Mouse (Mus musculus) brain, embryonic 14.5 days (tissue): Measurements from ENCODE around the gene Upk1b.

Source experiments
- CTCF ChIP-seq: fragments of 200-500 bp; IDR thresholded peaks from 2 replicates; pipeline ENCODE4 v1.5.1; 2012; ENCODE audit warnings: inconsistent platforms, mild to moderate bottlenecking, moderate library complexity, borderline replicate concordance; ENCODE audit not compliant: insufficient read depth, insufficient read length; ENCODE audit errors: extremely low read depth
- POLR2A ChIP-seq: fragments of 200-500 bp; IDR thresholded peaks from 2 replicates; pipeline ENCODE4 v1.6.1; 2012; ENCODE audit warnings: mild to moderate bottlenecking, inconsistent platforms, borderline replicate concordance; ENCODE audit not compliant: poor library complexity, insufficient read depth, insufficient read length, severe bottlenecking; ENCODE audit errors: extremely low read depth

- TF ChIP-seq CTCF, result no peak
- no peak for TF ChIP-seq POLR2A
Observed at GRCm38 (mm10) chr16:38760239-38760638, 39.9 kb downstream of the Upk1b start.
